13 mouse cellular contexts compared by ENCODE assay signal in the genomic region with DNA sequence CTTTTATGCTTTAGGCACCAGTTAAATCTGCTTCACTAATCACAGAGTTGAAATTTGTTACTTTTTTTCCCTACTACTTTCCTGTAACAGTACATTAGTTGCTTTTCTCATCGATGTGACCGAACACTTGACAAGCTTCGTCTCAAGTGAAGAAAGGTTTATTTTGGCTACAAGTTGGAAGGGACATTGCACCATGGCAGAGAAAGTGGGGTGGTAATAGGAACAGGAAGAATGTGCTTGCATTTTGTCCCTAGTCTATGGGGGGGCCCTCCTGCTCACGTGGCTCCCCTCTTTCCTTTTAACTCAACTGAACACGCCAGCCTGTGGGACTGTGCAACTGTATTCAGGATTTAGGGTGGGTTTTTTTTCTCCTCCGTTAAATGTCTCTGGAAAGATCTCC. TPM values are rescaled to one million over a fixed set of nuclear protein-coding genes. Genes with fewer than 3 reads are reported as not detected.
DNase-seq lines count a peak whose midpoint lies in the region; ATAC-seq and TF ChIP-seq lines count a peak whose summit lies in the region.
"Had no signal": no experiment of that assay in that cellular context is flagged by ENCODE, and none has a peak within 500 bp of the region (broad histone marks: within the 10 kb centered on the region; RNA-seq: fewer than 3 reads in every experiment).

No protein-coding gene starts in this region.

- H3K9me3 ChIP-seq in kidney, postnatal 0 days (replicated peaks; ENCODE audit: low read length): no peaks in the 10 kb centered on the region
- H3K9me3 ChIP-seq in embryonic facial prominence, embryonic 13.5 days: no peaks in the 10 kb centered on the region
- no peaks in the 10 kb centered on the region for H3K9me3 ChIP-seq in forebrain, postnatal 0 days (ENCODE audit: low read length)
- H3K9me3 ChIP-seq in limb, embryonic 15.5 days: no peaks in the 10 kb centered on the region

- H3K9ac ChIP-seq in kidney, postnatal 0 days (ENCODE audit: low read depth, low read length): no peak overlapping the region
- no peak overlapping the region for H3K9ac ChIP-seq in embryonic facial prominence, embryonic 13.5 days
- no peak overlapping the region for H3K9ac ChIP-seq in forebrain, postnatal 0 days
- no peak overlapping the region for H3K9ac ChIP-seq in limb, embryonic 15.5 days
- H3K9ac ChIP-seq: liver, embryonic 14.5 days had no signal

- 32% methylated on average over 6 of the region's 6 CpGs for WGBS in kidney, postnatal 0 days
- WGBS in embryonic facial prominence, embryonic 13.5 days: 40% methylated on average over 6 of the region's 6 CpGs
- WGBS in forebrain, postnatal 0 days: 28% methylated on average over 6 of the region's 6 CpGs
- 30% methylated on average over 6 of the region's 6 CpGs for WGBS in limb, embryonic 15.5 days

- no peak overlapping the region for H3K27ac ChIP-seq in kidney, postnatal 0 days
- H3K27ac ChIP-seq in embryonic facial prominence, embryonic 13.5 days: peak overlapping the region; percentile 48
- H3K27ac ChIP-seq in forebrain, postnatal 0 days (ENCODE audit: low read depth, low read length): peak overlapping the region; percentile 41; the same call in 1 of the 2 replicates
- H3K27ac ChIP-seq in limb, embryonic 15.5 days: peak overlapping the region; percentile 84
- H3K27ac ChIP-seq: liver, embryonic 14.5 days had no signal

- no peaks in the 10 kb centered on the region for H3K27me3 ChIP-seq in kidney, postnatal 0 days (ENCODE audit: insufficient read depth, low read length)
- no peaks in the 10 kb centered on the region for H3K27me3 ChIP-seq in embryonic facial prominence, embryonic 13.5 days
- H3K27me3 ChIP-seq in forebrain, postnatal 0 days (ENCODE audit: insufficient read depth, low read length): no peaks in the 10 kb centered on the region
- no peaks in the 10 kb centered on the region for H3K27me3 ChIP-seq in limb, embryonic 15.5 days

- peak overlapping the region; percentile 43 for H3K4me2 ChIP-seq in kidney, postnatal 0 days (ENCODE audit: low read length)
- peak overlapping the region; percentile 47; the same call in 1 of the 2 replicates for H3K4me2 ChIP-seq in embryonic facial prominence, embryonic 13.5 days
- 0 out of 2 replicates have a peak overlapping the region, but pooled peaks have one; percentile 64 for H3K4me2 ChIP-seq in forebrain, postnatal 0 days (ENCODE audit: low read depth)
- no peak overlapping the region for H3K4me2 ChIP-seq in limb, embryonic 15.5 days

- H3K4me3 ChIP-seq in kidney, postnatal 0 days (replicated peaks; ENCODE audit: low read depth, low read length): no peak overlapping the region
- H3K4me3 ChIP-seq in embryonic facial prominence, embryonic 13.5 days: no peak overlapping the region
- no peak overlapping the region for H3K4me3 ChIP-seq in forebrain, postnatal 0 days (ENCODE audit: low read depth, low read length)
- no peak overlapping the region for H3K4me3 ChIP-seq in limb, embryonic 15.5 days

- TF ChIP-seq CTCF in kidney, postnatal 0 days (IDR thresholded peaks at IDR 0.05; ENCODE audit: low read depth): no peak
- no peak for TF ChIP-seq CTCF in forebrain, postnatal 0 days (IDR thresholded peaks at IDR 0.05; ENCODE audit: low read depth)

- ATAC-seq in kidney, postnatal 0 days (replicated peaks; ENCODE audit: low FRiP score, low read depth): no peak
- no peak for ATAC-seq in embryonic facial prominence, embryonic 13.5 days (ENCODE audit: insufficient number of reproducible peaks, insufficient read depth, low FRiP score, low TSS enrichment, low read depth)
- ATAC-seq in forebrain, postnatal 0 days: no peak
- ATAC-seq in limb, embryonic 15.5 days (ENCODE audit: insufficient number of reproducible peaks, low FRiP score, low TSS enrichment, low read depth): no peak

- DNase-seq in kidney, postnatal 0 days (ENCODE audit: low spot score): no peak
- DNase-seq in kidney, adult 9 months: no peak
- DNase-seq in forebrain, postnatal 0 days: no peak
- DNase-seq in cerebellum, adult 8-10 months: no peak
- DNase-seq in cerebellum, adult 11-12 months: no peak
- DNase-seq in Muller cell, postnatal 12 days (ENCODE audit: inconsistent ontology term): no peak
- DNase-seq: heart, postnatal 14 days; right cerebral cortex, postnatal 25 days; thymus, adult 2 months had no signal

- peaks cover 10% of the 10 kb centered on the region for H3K4me1 ChIP-seq in kidney, postnatal 0 days (replicated peaks; ENCODE audit: insufficient read depth, low read length)
- peaks cover 60% of the 10 kb centered on the region for H3K4me1 ChIP-seq in embryonic facial prominence, embryonic 13.5 days
- H3K4me1 ChIP-seq in forebrain, postnatal 0 days (ENCODE audit: insufficient read depth): peaks cover 31% of the 10 kb centered on the region
- H3K4me1 ChIP-seq in limb, embryonic 15.5 days: peaks cover 44% of the 10 kb centered on the region

- no peaks in the 10 kb centered on the region for H3K36me3 ChIP-seq in kidney, postnatal 0 days (ENCODE audit: insufficient read depth, low read length)
- H3K36me3 ChIP-seq in embryonic facial prominence, embryonic 13.5 days: no peaks in the 10 kb centered on the region
- H3K36me3 ChIP-seq in forebrain, postnatal 0 days (ENCODE audit: insufficient read depth): no peaks in the 10 kb centered on the region
- no peaks in the 10 kb centered on the region for H3K36me3 ChIP-seq in limb, embryonic 15.5 days

RNA-seq across cellular contexts. Expression of gene Cpa2, which starts 11.2 kb away (rescaled TPM):
- 11.5 and 12.4 TPM in 2 replicates for polyA plus RNA-seq in kidney, postnatal 0 days (2015; fragmentation: Nextera tagmentation; extraction: Ambion mirVana)
- 6.3 and 6.4 TPM in 2 replicates for polyA plus RNA-seq in embryonic facial prominence, embryonic 13.5 days (2015; fragmentation: Nextera tagmentation; extraction: Ambion mirVana)
- 6.8 and 10.0 TPM in 2 replicates for total RNA-seq in forebrain, postnatal 0 days (2014; rRNA removed)
- polyA plus RNA-seq in forebrain, postnatal 0 days (2015; fragmentation: Nextera tagmentation; extraction: Ambion mirVana): 16.6 and 17.1 TPM in 2 replicates
- polyA plus RNA-seq in limb, embryonic 15.5 days (2015; fragmentation: Nextera tagmentation; extraction: Ambion mirVana): 4.8 and 6.7 TPM in 2 replicates
- total RNA-seq: heart, postnatal 14 days had no signal
- polyA plus RNA-seq: thymus, adult 2 months had no signal

RNA-seq across cellular contexts. Expression of gene Cpa4, which starts 15.5 kb away (rescaled TPM):
- polyA plus RNA-seq in kidney, postnatal 0 days (2015; fragmentation: Nextera tagmentation; extraction: Ambion mirVana): 0.05 TPM in 1 of 2 replicates, not detected in the other
- 0.83 and 1.4 TPM in 2 replicates for polyA plus RNA-seq in embryonic facial prominence, embryonic 13.5 days (2015; fragmentation: Nextera tagmentation; extraction: Ambion mirVana)
- total RNA-seq in forebrain, postnatal 0 days (2014; rRNA removed): 0.23 and 0.38 TPM in 2 replicates
- polyA plus RNA-seq in forebrain, postnatal 0 days (2015; fragmentation: Nextera tagmentation; extraction: Ambion mirVana): 0.58 and 0.88 TPM in 2 replicates
- 5.2 and 6.3 TPM in 2 replicates for polyA plus RNA-seq in limb, embryonic 15.5 days (2015; fragmentation: Nextera tagmentation; extraction: Ambion mirVana)
- total RNA-seq: heart, postnatal 14 days had no signal

RNA-seq across cellular contexts. Expression of gene Ssmem1, which starts 43.0 kb away (rescaled TPM):
- 0.19 and 0.30 TPM in 2 replicates for polyA plus RNA-seq in kidney, postnatal 0 days (2015; fragmentation: Nextera tagmentation; extraction: Ambion mirVana)
- polyA plus RNA-seq in embryonic facial prominence, embryonic 13.5 days (2015; fragmentation: Nextera tagmentation; extraction: Ambion mirVana): 0.23 TPM in 1 of 2 replicates, not detected in the other
- total RNA-seq in forebrain, postnatal 0 days (2014; rRNA removed): 0.95 and 1.4 TPM in 2 replicates
- 0.29 TPM in 1 of 2 replicates, not detected in the other for polyA plus RNA-seq in forebrain, postnatal 0 days (2015; fragmentation: Nextera tagmentation; extraction: Ambion mirVana)
- polyA plus RNA-seq in limb, embryonic 15.5 days (2015; fragmentation: Nextera tagmentation; extraction: Ambion mirVana): 0.14 TPM in 1 of 2 replicates, not detected in the other
- polyA plus RNA-seq: thymus, adult 2 months had no signal

RNA-seq across cellular contexts. Expression of gene Tmem209, which starts 43.0 kb away (rescaled TPM):
- polyA plus RNA-seq in kidney, postnatal 0 days (2015; fragmentation: Nextera tagmentation; extraction: Ambion mirVana): 25.9 and 27.4 TPM in 2 replicates
- polyA plus RNA-seq in embryonic facial prominence, embryonic 13.5 days (2015; fragmentation: Nextera tagmentation; extraction: Ambion mirVana): 30.4 and 35.4 TPM in 2 replicates
- total RNA-seq in forebrain, postnatal 0 days (2014; rRNA removed): 44.4 and 49.8 TPM in 2 replicates
- 19.7 and 24.2 TPM in 2 replicates for polyA plus RNA-seq in forebrain, postnatal 0 days (2015; fragmentation: Nextera tagmentation; extraction: Ambion mirVana)
- 28.0 and 28.1 TPM in 2 replicates for polyA plus RNA-seq in limb, embryonic 15.5 days (2015; fragmentation: Nextera tagmentation; extraction: Ambion mirVana)

RNA-seq across cellular contexts. Expression of gene Cpa5, which starts 58.2 kb away (rescaled TPM):
- polyA plus RNA-seq in kidney, postnatal 0 days (2015; fragmentation: Nextera tagmentation; extraction: Ambion mirVana): 0.27 and 0.28 TPM in 2 replicates
- polyA plus RNA-seq in embryonic facial prominence, embryonic 13.5 days (2015; fragmentation: Nextera tagmentation; extraction: Ambion mirVana): 0.12 and 0.28 TPM in 2 replicates
- total RNA-seq in forebrain, postnatal 0 days (2014; rRNA removed): not detected in 2 replicates
- 0.11 TPM in 1 of 2 replicates, not detected in the other for polyA plus RNA-seq in forebrain, postnatal 0 days (2015; fragmentation: Nextera tagmentation; extraction: Ambion mirVana)
- polyA plus RNA-seq in limb, embryonic 15.5 days (2015; fragmentation: Nextera tagmentation; extraction: Ambion mirVana): 0.27 and 0.83 TPM in 2 replicates
- total RNA-seq: heart, postnatal 14 days; layer of hippocampus, adult 8-10 months had no signal
- polyA plus RNA-seq: thymus, adult 2 months had no signal
